Comparison of ENCODE assay signal across 25 mouse cellular contexts in the genomic region with DNA sequence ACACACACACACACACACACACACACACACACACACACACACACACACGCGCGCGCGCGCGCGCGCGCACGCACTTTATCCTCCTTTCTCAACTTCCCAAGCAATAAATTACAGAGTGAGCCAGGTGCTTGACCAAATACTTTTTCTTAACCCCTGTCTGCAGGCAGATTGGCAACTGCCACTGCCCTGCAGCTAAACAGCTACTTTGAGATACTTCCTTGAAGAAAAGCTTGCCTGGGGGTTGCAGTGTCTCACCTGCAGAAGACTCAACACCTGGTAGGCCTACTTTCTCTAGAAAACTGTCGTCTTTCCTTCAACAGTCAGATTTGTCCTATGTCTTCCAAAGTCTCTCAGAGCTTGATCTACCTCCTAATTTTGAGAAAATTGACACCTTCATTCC. TPM values are rescaled to one million over a fixed set of nuclear protein-coding genes. Genes with fewer than 3 reads are reported as not detected.
DNase-seq lines count a peak whose midpoint lies in the region; ATAC-seq and TF ChIP-seq lines count a peak whose summit lies in the region.
"Had no signal": no experiment of that assay in that cellular context is flagged by ENCODE, and none has a peak within 500 bp of the region (broad histone marks: within the 10 kb centered on the region; RNA-seq: fewer than 3 reads in every experiment).

No protein-coding gene starts in this region.

- H3K4me1 ChIP-seq in limb, embryonic 14.5 days (ENCODE audit: control insufficient read depth, insufficient read depth, low read length) = no peaks in the 10 kb centered on the region
- H3K4me1 ChIP-seq in limb, embryonic 10.5 days = no peaks in the 10 kb centered on the region
- H3K4me1 ChIP-seq: embryonic facial prominence, embryonic 12.5 days; embryonic facial prominence, embryonic 15.5 days; forebrain, embryonic 15.5 days; hindbrain, embryonic 12.5 days; hindbrain, embryonic 15.5 days had no signal

- no peak for ATAC-seq in limb, embryonic 14.5 days (ENCODE audit: low FRiP score, low read depth)
- ATAC-seq: forebrain, embryonic 15.5 days; Patski had no signal

- peak; percentile 3 for DNase-seq in limb, embryonic 14.5 days (ENCODE audit: low spot score)
- no peak for DNase-seq in limb, embryonic 10.5 days (ENCODE audit: low spot score)
- peak; percentile 54 to 60 for DNase-seq in thymus, postnatal 10 days (ENCODE audit: low spot score in 2 of 2)
- peak; percentile 49 to 68 for DNase-seq in thymus, postnatal 36 days
- no peak for DNase-seq in urinary bladder, postnatal 25 days (ENCODE audit: low spot score)
- DNase-seq in adrenal gland, postnatal 14 days = no peak
- DNase-seq in embryo, embryonic 10 days (ENCODE audit: low spot score) = no peak
- DNase-seq: adrenal gland, adult 2 months; adrenal gland, postnatal 25 days; cerebellum, adult 11-12 months; cerebellum, adult 8-10 months; cerebellum, postnatal 10 days; cerebellum, postnatal 36 days; gastrocnemius, postnatal 10 days; gastrocnemius, postnatal 36 days; heart, adult 2 months had no signal

- H3K4me2 ChIP-seq in limb, embryonic 14.5 days (replicated peaks; ENCODE audit: low read depth, low read length, severe bottlenecking) = no peak overlapping the region
- H3K4me2 ChIP-seq: embryonic facial prominence, embryonic 12.5 days; embryonic facial prominence, embryonic 15.5 days; forebrain, embryonic 15.5 days; hindbrain, embryonic 12.5 days; hindbrain, embryonic 15.5 days had no signal

- H3K27me3 ChIP-seq in limb, embryonic 14.5 days (ENCODE audit: control insufficient read depth, insufficient read depth, low read length) = no peaks in the 10 kb centered on the region
- no peaks in the 10 kb centered on the region for H3K27me3 ChIP-seq in limb, embryonic 10.5 days (ENCODE audit: low read depth, poor library complexity, severe bottlenecking)
- H3K27me3 ChIP-seq: CH12.LX; embryonic facial prominence, embryonic 12.5 days; embryonic facial prominence, embryonic 15.5 days; forebrain, embryonic 15.5 days; hindbrain, embryonic 12.5 days; hindbrain, embryonic 15.5 days; Patski had no signal

- 89% methylated on average over 12 of the region's 12 CpGs for WGBS in limb, embryonic 14.5 days
- WGBS in limb, embryonic 10.5 days = 65% methylated on average over 12 of the region's 12 CpGs

- no peak overlapping the region for H3K9ac ChIP-seq in limb, embryonic 14.5 days (ENCODE audit: low read depth, low read length, severe bottlenecking)
- H3K9ac ChIP-seq: embryonic facial prominence, embryonic 12.5 days; embryonic facial prominence, embryonic 15.5 days; forebrain, embryonic 15.5 days; hindbrain, embryonic 12.5 days; hindbrain, embryonic 15.5 days had no signal

- H3K36me3 ChIP-seq in limb, embryonic 14.5 days (ENCODE audit: control insufficient read depth, insufficient read depth, low read length) = no peaks in the 10 kb centered on the region
- H3K36me3 ChIP-seq in limb, embryonic 10.5 days = no peaks in the 10 kb centered on the region
- H3K36me3 ChIP-seq: embryonic facial prominence, embryonic 12.5 days; embryonic facial prominence, embryonic 15.5 days; forebrain, embryonic 15.5 days; G1E; heart, embryonic 10.5 days; hindbrain, embryonic 12.5 days; hindbrain, embryonic 15.5 days had no signal

- TF ChIP-seq POLR2A in limb, embryonic 14.5 days (IDR thresholded peaks at IDR 0.05; ENCODE audit: borderline replicate concordance, extremely low read depth, insufficient read depth, insufficient read length) = no peak

- H3K27ac ChIP-seq in limb, embryonic 14.5 days (replicated peaks; ENCODE audit: low read depth, low read length) = no peak overlapping the region
- H3K27ac ChIP-seq in limb, embryonic 10.5 days = no peak overlapping the region
- H3K27ac ChIP-seq: embryonic facial prominence, embryonic 12.5 days; embryonic facial prominence, embryonic 15.5 days; forebrain, embryonic 15.5 days; heart, adult 2 months; heart, embryonic 10.5 days; hindbrain, embryonic 12.5 days; hindbrain, embryonic 15.5 days had no signal

- no peaks in the 10 kb centered on the region for H3K9me3 ChIP-seq in limb, embryonic 14.5 days (ENCODE audit: control insufficient read depth, low read length)
- H3K9me3 ChIP-seq in limb, embryonic 10.5 days (replicated peaks) = no peaks in the 10 kb centered on the region
- H3K9me3 ChIP-seq: embryonic facial prominence, embryonic 15.5 days; forebrain, embryonic 15.5 days; heart, embryonic 10.5 days; hindbrain, embryonic 12.5 days; hindbrain, embryonic 15.5 days had no signal

- H3K4me3 ChIP-seq in limb, embryonic 14.5 days (replicated peaks; ENCODE audit: low read length) = no peak overlapping the region
- H3K4me3 ChIP-seq in limb, embryonic 10.5 days = no peak overlapping the region
- H3K4me3 ChIP-seq: embryonic facial prominence, embryonic 12.5 days; embryonic facial prominence, embryonic 15.5 days; forebrain, embryonic 15.5 days; heart, adult 2 months; heart, embryonic 10.5 days; hindbrain, embryonic 12.5 days; hindbrain, embryonic 15.5 days had no signal

RNA-seq across cellular contexts. Expression of gene Satb1, which starts 49.5 kb away (rescaled TPM):
- polyA plus RNA-seq in limb, embryonic 14.5 days (2012; rRNA removed) = 22.9 and 25.3 TPM in 2 replicates
- polyA plus RNA-seq in limb, embryonic 14.5 days (2014; fragmentation: Nextera tagmentation; extraction: Ambion mirVana) = 22.4 TPM in 2 replicates
- polyA plus RNA-seq in limb, embryonic 10.5 days (2016; fragmentation: Nextera tagmentation; extraction: Ambion mirVana) = 9.4 and 11.0 TPM in 2 replicates
- total RNA-seq in adrenal gland, postnatal 14 days (2021) = 21.2 and 39.7 TPM in 2 replicates
- total RNA-seq: CH12.LX had no signal
- polyA plus RNA-seq: G1E had no signal

Comparison
In these comparisons a context has a peak if more than half of its experiments do, and no peak if none do; other contexts are left out.
1. DNase-seq: peak in limb, embryonic 14.5 days (single experiment), thymus, postnatal 10 days (2 of 2) and thymus, postnatal 36 days (2 of 2); none in limb, embryonic 10.5 days (single experiment), urinary bladder, postnatal 25 days (single experiment), adrenal gland, postnatal 14 days (single experiment) and embryo, embryonic 10 days (single experiment).